Comparison of ENCODE assay signal across 19 mouse cellular contexts in the genomic region with DNA sequence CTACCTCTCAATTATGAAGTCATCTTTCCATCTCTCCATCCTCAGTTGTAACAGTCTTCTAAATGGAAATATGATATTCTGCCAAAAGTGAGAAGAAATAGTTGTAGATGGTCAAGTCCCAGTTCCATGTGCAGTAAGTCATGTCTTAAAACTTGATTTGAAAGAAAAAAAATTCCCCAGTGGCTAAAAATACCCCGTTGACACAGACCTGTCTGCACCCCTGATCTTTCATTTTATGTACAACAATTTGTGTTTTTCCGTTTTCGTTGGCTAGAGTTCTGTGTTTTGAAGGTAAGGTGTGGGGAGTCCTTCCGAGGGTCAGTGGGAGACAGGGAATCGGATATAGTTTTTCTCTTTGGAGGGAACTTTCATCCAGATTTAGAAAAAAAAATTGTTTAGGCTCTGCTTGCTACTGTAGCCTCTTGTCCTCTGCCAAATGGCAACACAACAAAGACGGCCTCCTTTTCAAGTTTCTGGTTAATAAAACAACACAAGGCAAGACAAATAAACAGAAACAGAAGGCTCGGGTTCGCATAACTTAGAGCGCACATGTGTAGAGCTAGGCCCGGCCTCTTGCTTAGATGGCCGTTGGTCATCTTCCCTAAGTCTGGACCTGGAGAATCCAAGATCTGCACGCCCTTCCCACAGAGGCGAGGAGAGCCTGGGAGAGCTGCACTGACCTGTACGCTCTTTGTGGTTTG. TPM values are rescaled to one million over a fixed set of nuclear protein-coding genes. Genes with fewer than 3 reads are reported as not detected.
DNase-seq lines count a peak whose midpoint lies in the region; ATAC-seq and TF ChIP-seq lines count a peak whose summit lies in the region.
"Had no signal": no experiment of that assay in that cellular context is flagged by ENCODE, and none has a peak within 500 bp of the region (broad histone marks: within the 10 kb centered on the region; RNA-seq: fewer than 3 reads in every experiment).

No protein-coding gene starts in this region.

- H3K4me2 ChIP-seq in intestine, embryonic 14.5 days (ENCODE audit: low read length) = no peak overlapping the region
- no peak overlapping the region for H3K4me2 ChIP-seq in intestine, postnatal 0 days (replicated peaks; ENCODE audit: low read depth)
- no peak overlapping the region for H3K4me2 ChIP-seq in lung, embryonic 15.5 days
- H3K4me2 ChIP-seq: embryonic facial prominence, embryonic 13.5 days; forebrain, embryonic 12.5 days had no signal

- H3K9ac ChIP-seq in intestine, embryonic 14.5 days (ENCODE audit: low read length) = no peak overlapping the region
- no peak overlapping the region for H3K9ac ChIP-seq in intestine, postnatal 0 days (ENCODE audit: low read depth, low read length)
- no peak overlapping the region for H3K9ac ChIP-seq in lung, embryonic 15.5 days
- H3K9ac ChIP-seq: embryonic facial prominence, embryonic 13.5 days; forebrain, embryonic 12.5 days; forebrain, postnatal 0 days; heart, embryonic 13.5 days had no signal

- H3K4me3 ChIP-seq in intestine, embryonic 14.5 days (ENCODE audit: low read depth, low read length) = no peak overlapping the region
- H3K4me3 ChIP-seq in intestine, postnatal 0 days (ENCODE audit: low read depth, low read length) = no peak overlapping the region
- H3K4me3 ChIP-seq in lung, embryonic 15.5 days = no peak overlapping the region
- no peak overlapping the region for H3K4me3 ChIP-seq in lung, adult 2 months (replicated peaks; ENCODE audit: extremely low read depth, low read depth, low read length)
- peak overlapping the region; percentile 84 for H3K4me3 ChIP-seq in megakaryocyte, embryonic 14.5 days (replicated peaks)
- H3K4me3 ChIP-seq in midbrain, embryonic 10.5 days = no peak overlapping the region
- H3K4me3 ChIP-seq: embryonic facial prominence, embryonic 13.5 days; forebrain, embryonic 12.5 days; heart, embryonic 13.5 days had no signal

- no peak for TF ChIP-seq POLR2A in lung, adult 2 months (IDR thresholded peaks at IDR 0.05; ENCODE audit: borderline replicate concordance, extremely low read depth, low read depth, low read length)

- ATAC-seq in intestine, embryonic 14.5 days (replicated peaks; ENCODE audit: low FRiP score, low TSS enrichment, low read depth) = no peak
- no peak for ATAC-seq in intestine, postnatal 0 days
- ATAC-seq in lung, embryonic 15.5 days (ENCODE audit: borderline replicate concordance, extremely low read depth, low FRiP score, low TSS enrichment) = peak; percentile 39; the same call in 1 of the 2 replicates
- no peak for ATAC-seq in megakaryocyte, adult 5-6 weeks (ENCODE audit: poor library complexity, severe bottlenecking)
- ATAC-seq: activated CD4-positive, CD25-positive, alpha-beta regulatory T cell, adult 4 months; forebrain, postnatal 0 days had no signal

- H3K27ac ChIP-seq in intestine, embryonic 14.5 days (ENCODE audit: low read depth) = no peak overlapping the region
- no peak overlapping the region for H3K27ac ChIP-seq in intestine, postnatal 0 days (ENCODE audit: low read depth, low read length)
- H3K27ac ChIP-seq in lung, embryonic 15.5 days = peak overlapping the region; percentile 45
- H3K27ac ChIP-seq in midbrain, embryonic 10.5 days (replicated peaks) = no peak overlapping the region
- H3K27ac ChIP-seq: embryonic facial prominence, embryonic 13.5 days; forebrain, embryonic 12.5 days; heart, embryonic 13.5 days had no signal

- 85% methylated on average over 14 of the region's 14 CpGs for WGBS in intestine, embryonic 14.5 days
- WGBS in intestine, postnatal 0 days = 86% methylated on average over 14 of the region's 14 CpGs
- 56% methylated on average over 14 of the region's 14 CpGs for WGBS in lung, embryonic 15.5 days
- WGBS in lung, adult 2 months = 71% methylated on average over 14 of the region's 14 CpGs
- WGBS in midbrain, embryonic 10.5 days = 83% methylated on average over 14 of the region's 14 CpGs

- H3K36me3 ChIP-seq in intestine, embryonic 14.5 days (ENCODE audit: control insufficient read depth, insufficient read depth, low read length) = no peaks in the 10 kb centered on the region
- no peaks in the 10 kb centered on the region for H3K36me3 ChIP-seq in intestine, postnatal 0 days (ENCODE audit: control insufficient read depth, insufficient read depth)
- no peaks in the 10 kb centered on the region for H3K36me3 ChIP-seq in lung, embryonic 15.5 days
- no peaks in the 10 kb centered on the region for H3K36me3 ChIP-seq in megakaryocyte, embryonic 14.5 days (replicated peaks; ENCODE audit: low read length)
- H3K36me3 ChIP-seq in midbrain, embryonic 10.5 days = no peaks in the 10 kb centered on the region
- H3K36me3 ChIP-seq: embryonic facial prominence, embryonic 13.5 days; forebrain, embryonic 12.5 days; heart, embryonic 13.5 days had no signal

- TF ChIP-seq CTCF in intestine, postnatal 0 days (IDR thresholded peaks at IDR 0.05; ENCODE audit: low read depth) = no peak
- TF ChIP-seq CTCF in lung, adult 2 months (IDR thresholded peaks at IDR 0.05; ENCODE audit: insufficient read depth, low read length) = no peak

- no peaks in the 10 kb centered on the region; the same call in 1 of the 2 replicates for H3K4me1 ChIP-seq in intestine, embryonic 14.5 days (replicated peaks; ENCODE audit: control insufficient read depth, insufficient read depth, low read length)
- no peaks in the 10 kb centered on the region for H3K4me1 ChIP-seq in intestine, postnatal 0 days (replicated peaks; ENCODE audit: control insufficient read depth, insufficient read depth, low read length)
- peaks cover 55% of the 10 kb centered on the region for H3K4me1 ChIP-seq in lung, embryonic 15.5 days
- H3K4me1 ChIP-seq in lung, adult 2 months (ENCODE audit: control insufficient read depth, insufficient read depth, low read length) = no peaks in the 10 kb centered on the region
- H3K4me1 ChIP-seq in megakaryocyte, embryonic 14.5 days = peaks cover 98% of the 10 kb centered on the region
- H3K4me1 ChIP-seq in midbrain, embryonic 10.5 days = peaks cover 3% of the 10 kb centered on the region; the same call in 1 of the 2 replicates
- H3K4me1 ChIP-seq: forebrain, embryonic 12.5 days had no signal

- no peaks in the 10 kb centered on the region for H3K9me3 ChIP-seq in intestine, embryonic 14.5 days (ENCODE audit: control insufficient read depth, low read length)
- no peaks in the 10 kb centered on the region for H3K9me3 ChIP-seq in intestine, postnatal 0 days (ENCODE audit: control insufficient read depth)
- H3K9me3 ChIP-seq in lung, embryonic 15.5 days = no peaks in the 10 kb centered on the region
- no peaks in the 10 kb centered on the region for H3K9me3 ChIP-seq in megakaryocyte, embryonic 14.5 days
- no peaks in the 10 kb centered on the region for H3K9me3 ChIP-seq in midbrain, embryonic 10.5 days (replicated peaks)
- H3K9me3 ChIP-seq: embryonic facial prominence, embryonic 13.5 days; forebrain, embryonic 12.5 days; heart, embryonic 13.5 days had no signal

- H3K27me3 ChIP-seq in intestine, embryonic 14.5 days (replicated peaks; ENCODE audit: control insufficient read depth, insufficient read depth, low read length) = no peaks in the 10 kb centered on the region
- H3K27me3 ChIP-seq in intestine, postnatal 0 days (replicated peaks; ENCODE audit: control insufficient read depth, insufficient read depth, low read length) = no peaks in the 10 kb centered on the region
- no peaks in the 10 kb centered on the region for H3K27me3 ChIP-seq in lung, embryonic 15.5 days
- no peaks in the 10 kb centered on the region for H3K27me3 ChIP-seq in megakaryocyte, embryonic 14.5 days (replicated peaks)
- H3K27me3 ChIP-seq in midbrain, embryonic 10.5 days (ENCODE audit: low read depth, poor library complexity, severe bottlenecking) = peaks cover 5% of the 10 kb centered on the region; the same call in 1 of the 2 replicates

- peak; percentile 16 for DNase-seq in intestine, embryonic 14.5 days (ENCODE audit: low spot score)
- no peak for DNase-seq in lung, adult 2 months
- no peak for DNase-seq in midbrain, embryonic 10.5 days (ENCODE audit: low spot score)
- DNase-seq: adrenal gland, postnatal 14 days; cerebellum, adult 18-20 months; cerebellum, adult 9-11 months; cerebellum, postnatal 36 days; forebrain, postnatal 0 days; gastrocnemius, postnatal 14 days; heart, postnatal 36 days had no signal

RNA-seq across cellular contexts. Expression of gene Fli1, which starts 18.7 kb away (rescaled TPM):
- 14.8 and 15.0 TPM in 2 replicates for polyA plus RNA-seq in intestine, embryonic 14.5 days (2014; fragmentation: Nextera tagmentation; extraction: Ambion mirVana)
- 6.0 and 6.1 TPM in 2 replicates for polyA plus RNA-seq in intestine, postnatal 0 days (2015; fragmentation: Nextera tagmentation; extraction: Ambion mirVana)
- 34.4 and 35.2 TPM in 2 replicates for polyA plus RNA-seq in lung, embryonic 15.5 days (2015; fragmentation: Nextera tagmentation; extraction: Ambion mirVana)
- 12.9 and 14.1 TPM in 2 replicates for polyA plus RNA-seq in lung, adult 2 months (2012; rRNA removed)
- polyA plus RNA-seq in megakaryocyte, embryonic 14.5 days (2012; ENCODE audit: insufficient read depth, low replicate concordance) = 20.8 and 61.7 TPM in 2 replicates
- 89.0 and 92.7 TPM in 2 replicates for total RNA-seq in megakaryocyte, adult 5-6 weeks (2015)
- total RNA-seq in megakaryocyte, adult 5-6 weeks (2017) = 95.8 and 106 TPM in 2 replicates
- polyA plus RNA-seq in midbrain, embryonic 10.5 days (2016; fragmentation: Nextera tagmentation; extraction: Ambion mirVana) = 13.9 and 17.6 TPM in 2 replicates
- polyA plus RNA-seq: C2C12 had no signal
